Mouse (Mus musculus): ENCODE measurements around the gene Tgfb3.

- no peak for TF ChIP-seq CTCF (IDR thresholded peaks at IDR 0.05; ENCODE audit: extremely low read depth, insufficient read length, insufficient replicate concordance, low read depth, low read length)
- TF ChIP-seq POLR2A (IDR thresholded peaks at IDR 0.05; ENCODE audit: low read depth, low read length): no peak
Measured at GRCm38 (mm10) chr12:86094075-86094474, 15.2 kb upstream of the Tgfb3 start.

All from small intestine, adult 2 months (tissue).